Mouse (Mus musculus) Muller cell, postnatal 12 days (primary cell): ENCODE results near the gene Thbs3.

Experiments
- DNase-seq: peaks from one replicate; pipeline ENCODE4 v3.0.0-alpha.2; 2015; ENCODE audit errors: inconsistent ontology term

The Thbs3 gene

DNA sequence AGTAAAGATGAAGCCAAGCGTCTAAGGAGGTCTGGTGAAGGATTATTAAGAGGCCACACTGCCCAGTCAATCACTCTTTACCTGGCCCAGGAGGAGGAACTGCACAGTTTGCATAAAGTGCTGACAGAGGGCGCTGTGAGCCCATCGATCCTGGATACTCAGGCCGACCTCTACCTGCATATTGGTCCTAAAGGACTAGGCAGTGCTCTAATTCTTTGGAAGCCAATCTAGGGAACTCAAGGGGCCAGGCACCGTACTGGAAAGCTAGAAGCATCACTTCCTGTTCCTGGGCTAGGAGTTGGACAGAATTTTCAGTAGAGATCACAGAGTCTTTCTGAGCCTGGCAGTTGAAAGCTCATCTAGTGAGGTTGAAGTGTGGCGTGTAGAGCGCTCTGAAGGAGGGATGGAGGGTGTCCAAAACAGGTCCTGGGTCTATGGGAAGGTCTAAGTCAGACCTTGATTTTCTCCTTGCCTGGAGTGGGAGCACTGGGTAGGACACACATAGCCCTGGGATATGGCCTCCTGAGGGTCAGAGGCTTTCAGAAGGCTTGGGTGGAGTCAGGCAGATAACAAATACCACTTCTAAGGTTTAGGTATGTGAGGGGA lies 35.6 kb downstream of the Thbs3 start:
- peak; percentile 40 for DNase-seq

- DNase-seq: peak; percentile 42
Observed at GRCm38 (mm10) chr3:89251365-89251895, 36.5 kb downstream of the Thbs3 start.

DNA sequence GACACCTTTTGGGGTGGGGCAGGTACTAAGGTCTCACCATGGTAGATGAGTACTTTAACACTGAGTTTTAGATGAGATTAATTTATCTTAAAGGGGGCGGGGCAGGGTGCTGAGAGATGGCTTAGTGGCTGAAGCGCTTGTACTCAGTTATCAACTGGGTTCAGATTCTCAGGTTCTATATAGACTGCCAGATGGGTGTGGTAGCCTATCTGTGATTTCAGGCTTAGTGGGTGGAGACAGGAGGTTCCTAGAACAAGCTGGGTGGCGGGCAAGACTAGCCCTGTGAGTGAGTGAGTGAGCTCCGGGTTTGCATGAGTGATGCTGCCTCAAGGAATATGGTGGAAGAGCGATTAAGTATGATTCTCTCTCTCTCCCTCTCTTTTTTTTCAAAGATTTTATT lies 40.0 kb downstream of the Thbs3 start:
- DNase-seq: no peak

DNA sequence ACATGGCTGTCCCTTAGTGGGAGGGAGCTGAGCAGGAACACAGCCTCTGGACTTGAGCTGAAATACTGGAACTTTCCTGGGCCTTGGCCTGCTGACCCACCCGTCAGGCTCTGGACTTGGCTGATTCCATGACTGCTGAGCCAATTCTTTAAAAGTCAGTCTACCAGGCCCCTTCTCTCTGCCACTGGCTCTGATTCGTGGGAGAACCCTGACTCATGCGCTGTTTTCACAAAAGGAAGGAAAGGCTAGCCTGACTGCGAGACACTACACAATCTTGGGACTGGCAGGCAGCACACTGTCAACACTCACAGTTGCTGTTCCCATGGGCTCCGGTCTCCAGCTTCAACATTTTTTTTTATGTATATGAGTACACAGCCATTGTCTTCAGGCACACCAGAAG lies 41.2 kb downstream of the Thbs3 start:
- DNase-seq: no peak

DNA sequence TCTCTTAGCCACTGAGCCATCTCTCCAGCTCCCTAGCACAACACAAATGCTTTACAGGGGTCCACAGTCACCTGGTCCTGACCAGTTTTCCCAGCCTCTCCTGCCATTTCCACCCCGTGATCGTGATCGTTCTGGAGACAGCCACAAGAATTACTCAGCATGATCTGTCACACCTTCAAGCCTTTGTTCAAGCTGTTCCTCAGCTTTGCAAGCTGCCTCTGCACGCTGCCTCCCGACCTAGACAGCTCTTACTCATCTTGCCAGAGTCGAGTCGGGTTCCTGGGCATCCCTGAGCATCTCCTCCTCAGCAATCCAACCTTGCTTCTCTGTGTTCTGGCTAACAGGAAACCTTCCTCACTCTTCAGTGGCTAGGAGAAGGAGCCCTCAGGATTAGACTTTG lies 44.1 kb downstream of the Thbs3 start, which contains the start of gene Dpm3:
Dpm3 (plus strand) TSS at position 283 of the 400 bp plus-strand sequence.
- DNase-seq: no peak

DNA sequence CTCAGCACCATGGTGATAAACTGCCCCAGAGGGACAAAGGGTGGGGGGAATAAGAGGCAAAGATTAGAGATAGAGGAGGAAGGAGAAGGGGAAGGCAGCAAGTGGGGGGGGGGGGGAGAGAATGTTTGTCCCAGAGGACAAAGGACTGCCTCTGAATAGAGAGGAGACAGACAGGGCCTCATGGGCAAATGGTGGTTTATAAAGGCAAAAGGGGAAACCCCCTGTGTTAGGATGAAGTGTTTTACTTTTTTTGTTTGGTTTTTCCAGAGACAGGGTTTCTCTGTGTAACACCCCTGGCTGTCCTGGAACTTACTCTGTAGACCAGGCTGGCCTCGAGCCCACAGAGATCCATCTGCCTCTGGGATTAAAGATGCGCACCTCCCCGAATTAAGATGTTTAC lies 45.2 kb downstream of the Thbs3 start:
- no peak for DNase-seq

DNA sequence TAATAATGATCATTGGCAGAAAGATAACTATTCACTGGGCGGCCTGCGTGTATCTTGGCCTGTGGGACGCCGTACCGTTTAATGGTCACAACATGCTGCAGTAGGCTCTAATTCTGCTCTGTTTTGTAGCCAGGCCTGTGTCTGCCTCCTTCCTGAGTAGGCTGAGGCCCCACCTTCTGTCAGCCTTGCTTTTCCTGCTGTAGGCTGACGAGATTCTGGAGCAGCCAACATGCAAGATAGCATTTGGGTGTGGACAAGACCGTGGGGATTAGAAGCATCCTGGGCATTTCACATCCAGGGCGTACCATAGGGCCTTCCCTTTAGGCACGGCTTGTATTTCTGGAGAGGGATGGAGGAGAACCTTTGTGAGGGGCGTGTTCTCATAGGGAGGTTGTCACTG lies 47.4 kb downstream of the Thbs3 start:
- no peak for DNase-seq

DNA sequence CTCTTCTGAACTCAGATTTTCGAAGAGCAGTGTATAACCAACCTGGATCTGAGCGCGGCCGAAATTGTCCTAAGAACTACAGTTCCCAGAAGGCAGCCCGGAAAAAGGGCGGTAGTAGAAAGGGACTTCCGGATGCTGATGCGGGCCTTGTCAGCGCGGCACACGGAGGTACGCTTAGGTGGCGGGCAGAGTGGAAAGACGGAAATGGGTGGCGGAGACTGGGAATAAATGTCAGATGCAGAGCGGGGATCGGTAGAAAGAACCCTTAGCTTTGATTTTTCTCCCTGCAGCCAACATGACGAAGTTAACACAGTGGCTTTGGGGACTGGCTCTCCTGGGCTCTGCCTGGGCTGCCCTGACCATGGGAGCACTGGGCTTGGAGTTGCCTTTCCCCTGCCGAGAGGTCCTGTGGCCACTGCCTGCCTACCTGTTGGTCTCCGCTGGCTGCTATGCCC lies 51.5 kb downstream of the Thbs3 start:
- DNase-seq: peak; percentile 66

GRCm38 (mm10) chr3:89268916-89269315 lies 53.9 kb downstream of the Thbs3 start:
- no peak for DNase-seq

DNA sequence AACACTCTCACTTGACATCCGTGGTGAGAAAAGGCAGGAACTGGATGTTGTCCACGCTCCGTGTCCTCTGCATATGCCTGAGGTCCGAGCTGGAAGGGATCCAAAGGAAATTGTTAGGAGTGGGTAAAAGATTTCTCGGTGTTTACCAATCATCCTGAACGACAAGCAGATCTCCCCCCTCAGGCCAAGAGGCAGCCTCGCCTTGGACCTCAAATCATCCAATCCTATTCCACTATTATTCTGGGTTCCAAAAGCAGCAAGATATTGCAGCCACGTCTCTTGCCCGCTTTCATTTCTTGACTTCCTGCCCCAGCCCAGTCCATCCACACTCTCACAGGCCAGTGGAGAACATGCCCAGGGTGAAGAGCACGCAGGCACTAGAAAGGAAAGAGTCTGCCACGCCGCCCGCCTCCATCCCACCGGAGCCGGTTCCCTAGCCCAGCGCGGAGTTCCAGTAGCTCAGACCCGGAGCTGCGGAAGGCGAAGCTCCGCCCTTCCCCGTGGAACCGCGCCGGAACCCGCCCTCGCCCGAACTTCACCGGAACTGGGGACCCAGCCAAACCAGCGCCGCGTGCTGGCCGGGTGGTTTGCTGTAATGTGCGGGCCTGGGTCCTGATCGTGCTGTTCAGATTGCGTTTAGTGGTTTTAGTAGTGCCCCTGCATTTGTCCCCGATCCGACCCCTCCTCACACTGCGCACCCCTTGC lies 55.2 kb downstream of the Thbs3 start, which contains the start of gene Slc50a1:
Slc50a1 (minus strand) TSS at position 520 of the 705 bp plus-strand sequence.
- DNase-seq: peak; percentile 81

- DNase-seq: peak; percentile 84
Observed at GRCm38 (mm10) chr3:89270891-89271290, 55.9 kb downstream of the Thbs3 start.

DNA sequence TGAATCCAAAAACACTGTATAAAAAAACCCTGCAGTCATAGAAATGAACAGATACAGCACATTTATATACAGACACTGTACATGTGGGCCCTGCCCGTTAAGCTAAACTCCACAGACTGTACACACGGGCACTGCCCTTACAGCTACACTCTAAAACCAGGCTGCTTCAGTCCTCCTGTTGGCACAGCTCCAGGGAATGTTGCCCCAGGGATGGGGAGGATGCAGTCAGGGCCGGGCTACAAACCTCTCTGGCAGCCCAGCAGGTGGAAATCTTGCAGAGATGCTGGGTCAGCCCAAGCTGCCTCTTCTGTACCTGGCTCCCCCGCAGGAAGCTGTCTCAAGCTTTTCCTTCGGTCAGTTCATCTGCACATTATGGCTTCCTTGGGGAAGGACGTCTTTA lies 56.8 kb downstream of the Thbs3 start:
- DNase-seq: peak; percentile 64

GRCm38 (mm10) chr3:89276061-89276460 lies 61.1 kb downstream of the Thbs3 start:
- DNase-seq: no peak
